In the genomic region with DNA sequence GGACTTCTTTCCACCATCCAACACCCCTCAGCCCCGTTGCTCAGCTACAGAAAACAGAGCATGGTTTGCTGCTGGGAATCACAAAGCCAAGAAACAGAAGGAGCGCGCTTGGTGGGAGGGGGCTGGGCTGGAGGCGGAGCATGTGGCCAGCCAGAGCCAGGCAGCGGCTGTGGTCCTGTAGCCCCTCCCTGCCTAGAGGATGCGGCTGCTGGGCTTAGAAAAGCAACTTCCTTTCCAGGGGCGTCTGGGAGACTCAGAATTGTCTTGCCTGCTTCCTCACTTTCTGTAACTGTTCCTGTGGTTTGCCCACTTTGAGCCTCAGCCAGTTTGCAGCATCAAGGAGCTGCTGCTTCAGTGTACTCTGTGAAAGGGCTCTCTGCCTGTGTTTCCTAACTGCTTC, we compare ENCODE assay signal across 8 mouse cellular contexts. TPM values are rescaled to one million over a fixed set of nuclear protein-coding genes. Genes with fewer than 3 reads are reported as not detected.
DNase-seq lines count a peak whose midpoint lies in the region; ATAC-seq and TF ChIP-seq lines count a peak whose summit lies in the region.

No protein-coding gene starts in this region.

- peak; percentile 85 for ATAC-seq in forebrain, embryonic 16.5 days
- ATAC-seq in neural tube, embryonic 14.5 days (ENCODE audit: low read depth), result peak; percentile 81

- peak overlapping the region; percentile 62 for H3K9ac ChIP-seq in forebrain, embryonic 16.5 days (replicated peaks; ENCODE audit: low read depth, low read length)
- peak overlapping the region; percentile 62 for H3K9ac ChIP-seq in neural tube, embryonic 14.5 days (replicated peaks; ENCODE audit: low read depth, low read length)

- peak overlapping the region; percentile 41 for H3K4me3 ChIP-seq in forebrain, embryonic 16.5 days (replicated peaks; ENCODE audit: low read length)
- peak overlapping the region; percentile 49 for H3K4me3 ChIP-seq in layer of hippocampus, adult 2 months
- peak overlapping the region; percentile 29 for H3K4me3 ChIP-seq in neural tube, embryonic 14.5 days (ENCODE audit: low read depth, low read length)

- peak overlapping the region; percentile 97 for H3K27ac ChIP-seq in forebrain, embryonic 16.5 days (ENCODE audit: low read length)
- peak overlapping the region; percentile 97 for H3K27ac ChIP-seq in layer of hippocampus, adult 2 months
- peak overlapping the region; percentile 93 for H3K27ac ChIP-seq in neural tube, embryonic 14.5 days (ENCODE audit: low read depth, low read length)

- no peaks in the 10 kb centered on the region for H3K36me3 ChIP-seq in forebrain, embryonic 16.5 days (ENCODE audit: control insufficient read depth, insufficient read depth)
- H3K36me3 ChIP-seq in neural tube, embryonic 14.5 days (ENCODE audit: control insufficient read depth, insufficient read depth, low read length), result no peaks in the 10 kb centered on the region

- peaks cover 57% of the 10 kb centered on the region for H3K4me1 ChIP-seq in forebrain, embryonic 16.5 days (replicated peaks; ENCODE audit: control insufficient read depth, insufficient read depth, low read length)
- H3K4me1 ChIP-seq in neural tube, embryonic 14.5 days (ENCODE audit: control insufficient read depth, insufficient read depth, low read length), result peaks cover 40% of the 10 kb centered on the region

- no peaks in the 10 kb centered on the region for H3K27me3 ChIP-seq in forebrain, embryonic 16.5 days (replicated peaks; ENCODE audit: control insufficient read depth, insufficient read depth, low read length)
- no peaks in the 10 kb centered on the region for H3K27me3 ChIP-seq in neural tube, embryonic 14.5 days (ENCODE audit: control insufficient read depth, insufficient read depth, low read length)

- DNase-seq in MN1 (ENCODE audit: low spot score), result peak; percentile 85
- DNase-seq in cerebellum, adult 18-20 months, result peak; percentile 35 to 60
- DNase-seq in heart, postnatal 4 days, result peak; percentile 72
- peak; percentile 72 to 86 for DNase-seq in layer of hippocampus, adult 2 months (ENCODE audit: low spot score in 2 of 2)
- peak; percentile 43 to 58 for DNase-seq in lung, adult 18-20 months
- DNase-seq in thymus, postnatal 14 days, result peak; percentile 84

- no peaks in the 10 kb centered on the region for H3K9me3 ChIP-seq in forebrain, embryonic 16.5 days (ENCODE audit: control insufficient read depth, low read length)
- no peaks in the 10 kb centered on the region for H3K9me3 ChIP-seq in neural tube, embryonic 14.5 days (ENCODE audit: control insufficient read depth, low read length)

- WGBS in forebrain, embryonic 16.5 days, result under 1% methylated on average over 7 of the region's 7 CpGs
- 0% methylated on average over 7 of the region's 7 CpGs for WGBS in neural tube, embryonic 14.5 days

- peak overlapping the region; percentile 56 for H3K4me2 ChIP-seq in forebrain, embryonic 16.5 days (ENCODE audit: low read length)
- H3K4me2 ChIP-seq in neural tube, embryonic 14.5 days (ENCODE audit: low read depth, low read length), result peak overlapping the region; percentile 66

- TF ChIP-seq CTCF in layer of hippocampus, adult 2 months (conservative IDR thresholded peaks at IDR 0.05), result no peak

RNA-seq across cellular contexts. Expression of a gene that starts 16.0 kb away (rescaled TPM):
- polyA plus RNA-seq in forebrain, embryonic 16.5 days (2015; fragmentation: Nextera tagmentation; extraction: Ambion mirVana), result 0.22 and 0.37 TPM in 2 replicates
- total RNA-seq in heart, postnatal 4 days (2021), result under 1 TPM; 0.48 to 0.56 TPM
- total RNA-seq in layer of hippocampus, adult 2 months (2021), result under 1 TPM; 0.37 to 0.97 TPM
- 0.81 and 0.96 TPM in 2 replicates for polyA plus RNA-seq in neural tube, embryonic 14.5 days (2014; fragmentation: Nextera tagmentation; extraction: Ambion mirVana)

RNA-seq across cellular contexts. Expression of a gene that starts 34.6 kb away (rescaled TPM):
- 10.5 and 12.2 TPM in 2 replicates for polyA plus RNA-seq in forebrain, embryonic 16.5 days (2015; fragmentation: Nextera tagmentation; extraction: Ambion mirVana)
- total RNA-seq in heart, postnatal 4 days (2021), result under 1 TPM; 0.17 to 0.18 TPM
- total RNA-seq in layer of hippocampus, adult 2 months (2021), result 10 to 100 TPM; 18.0 to 19.3 TPM
- 17.0 and 20.6 TPM in 2 replicates for polyA plus RNA-seq in neural tube, embryonic 14.5 days (2014; fragmentation: Nextera tagmentation; extraction: Ambion mirVana)

Comparison
In these comparisons a context has a peak if more than half of its experiments do, and no peak if none do; other contexts are left out.
1. Peak in every context shown above with its lines: DNase-seq, ATAC-seq, H3K4me3 ChIP-seq and H3K27ac ChIP-seq.
2. RNA of a gene that starts 34.6 kb away (total RNA-seq): 18.0 to 19.3 TPM in layer of hippocampus, adult 2 months; 0.17 to 0.18 TPM in heart, postnatal 4 days; every median in the first group is over 10 times any median in the second.